Mouse (Mus musculus) layer of hippocampus, adult 9-11 months (tissue): Measurements from ENCODE around the gene Fam110c.

ENCODE experiments used
- DNase-seq: peaks from one replicate; pipeline ENCODE4 v3.0.0; 2022

Gene Fam110c

GRCm38 (mm10) chr12:31116005-31116466 lies 42.4 kb downstream of the Fam110c start:
- peak; percentile 26 for DNase-seq

- DNase-seq, result no peak
Observed at GRCm38 (mm10) chr12:31120535-31120934, 46.9 kb downstream of the Fam110c start.

- DNase-seq, result no peak
Observed at GRCm38 (mm10) chr12:31122892-31123622, 49.4 kb downstream of the Fam110c start.

GRCm38 (mm10) chr12:31126071-31126470 lies 52.4 kb downstream of the Fam110c start:
- DNase-seq, result no peak

GRCm38 (mm10) chr12:31129548-31129947 lies 55.9 kb downstream of the Fam110c start:
- no peak for DNase-seq
